Mouse (Mus musculus): Measurements from ENCODE around the gene Rcan3.

- TF ChIP-seq GATA1 (IDR thresholded peaks at IDR 0.05; ENCODE audit: low read depth, low read length) (no peak), MAFK (IDR thresholded peaks at IDR 0.05; ENCODE audit: borderline replicate concordance, low read depth, low read length) (no peak), EP300 (IDR thresholded peaks at IDR 0.05; ENCODE audit: low read depth in 1 of 2, low read length in 2 of 2) (no peak), SIN3A (IDR thresholded peaks at IDR 0.05; ENCODE audit: low read length) (no peak), CTCF (IDR thresholded peaks at IDR 0.05 in 2 of 3, conservative IDR thresholded peaks at IDR 0.05 in 1 of 3; ENCODE audit: control insufficient read depth in 1 of 3, insufficient read depth in 1 of 3, low read depth in 2 of 3, low read length in 3 of 3, poor library complexity in 1 of 3, severe bottlenecking in 1 of 3) (no peak), ELF1 (IDR thresholded peaks at IDR 0.05; ENCODE audit: low read depth, low read length) (no peak), RAD21 (IDR thresholded peaks at IDR 0.05; ENCODE audit: low read depth, low read length) (no peak), POLR2AphosphoS2 (IDR thresholded peaks at IDR 0.05; ENCODE audit: low read length) (no peak), JUND (IDR thresholded peaks at IDR 0.05; ENCODE audit: low read depth, low read length) (no peak), NELFE (IDR thresholded peaks at IDR 0.05; ENCODE audit: low read depth, low read length) (no peak), CHD2 (IDR thresholded peaks at IDR 0.05; ENCODE audit: low read length) (no peak), POLR2A (IDR thresholded peaks at IDR 0.05; ENCODE audit: control insufficient read depth in 1 of 2, insufficient read depth in 1 of 2, low read depth in 1 of 2, low read length in 2 of 2, poor library complexity in 1 of 2) (no peak)
These were observed 63.3 kb downstream of the Rcan3 start for GRCm38 (mm10) chr4:135370372-135370771.
